In the genomic region with DNA sequence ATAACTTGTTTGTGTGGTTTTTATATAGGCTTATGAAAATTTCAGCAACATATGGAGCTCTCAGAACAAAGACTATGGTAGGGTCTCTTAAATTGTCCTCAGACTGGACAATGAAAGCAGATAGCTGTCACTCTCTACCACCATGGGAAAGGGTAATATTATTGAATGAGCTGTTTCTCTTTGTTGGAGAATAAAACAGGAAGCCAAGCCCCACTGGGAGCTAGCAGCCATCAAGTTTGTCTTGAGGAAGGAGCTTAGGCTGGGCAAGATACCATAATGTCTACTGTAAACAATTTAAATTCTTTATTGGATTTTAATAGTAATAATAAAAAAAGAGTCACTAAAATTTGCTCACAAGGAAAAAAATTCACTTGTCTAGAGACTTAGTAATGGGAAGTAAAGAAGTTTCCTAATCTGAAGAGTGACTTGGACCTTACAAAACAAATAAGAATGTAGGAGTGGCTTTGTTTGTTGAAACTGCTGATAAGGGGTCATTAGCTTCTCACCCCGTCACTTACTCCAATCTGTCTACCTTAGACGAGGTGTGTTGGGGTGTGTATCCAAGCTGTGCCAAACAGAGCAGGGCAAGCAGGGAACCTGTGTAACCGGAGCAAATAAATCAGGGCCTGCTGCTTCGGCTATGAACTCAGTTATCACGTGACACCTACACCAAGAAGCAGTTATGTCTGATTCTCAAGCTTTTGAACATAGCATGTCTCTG, we compare ENCODE assay signal across 23 mouse cellular contexts. TPM values are rescaled to one million over a fixed set of nuclear protein-coding genes. Genes with fewer than 3 reads are reported as not detected.
DNase-seq lines count a peak whose midpoint lies in the region; ATAC-seq and TF ChIP-seq lines count a peak whose summit lies in the region.
"Had no signal": no experiment of that assay in that cellular context is flagged by ENCODE, and none has a peak within 500 bp of the region (broad histone marks: within the 10 kb centered on the region; RNA-seq: fewer than 3 reads in every experiment).

No protein-coding gene starts in this region.

- TF ChIP-seq CTCF in liver, adult 2 months (IDR thresholded peaks at IDR 0.05; ENCODE audit: low read depth, low read length), result no peak
- TF ChIP-seq CTCF in lung, postnatal 0 days (IDR thresholded peaks at IDR 0.05), result no peak

- no peaks in the 10 kb centered on the region for H3K9me3 ChIP-seq in liver, embryonic 12.5 days (replicated peaks)
- no peaks in the 10 kb centered on the region for H3K9me3 ChIP-seq in intestine, embryonic 15.5 days
- H3K9me3 ChIP-seq in lung, postnatal 0 days (ENCODE audit: low read length), result no peaks in the 10 kb centered on the region
- no peaks in the 10 kb centered on the region for H3K9me3 ChIP-seq in stomach, embryonic 15.5 days
- H3K9me3 ChIP-seq: forebrain, embryonic 12.5 days; heart, embryonic 13.5 days; kidney, embryonic 15.5 days; liver, embryonic 13.5 days; megakaryocyte, embryonic 14.5 days had no signal

- H3K36me3 ChIP-seq in liver, adult 2 months (ENCODE audit: control insufficient read depth, insufficient read depth, low read length), result no peaks in the 10 kb centered on the region
- no peaks in the 10 kb centered on the region for H3K36me3 ChIP-seq in liver, embryonic 12.5 days
- H3K36me3 ChIP-seq in intestine, embryonic 15.5 days, result no peaks in the 10 kb centered on the region
- H3K36me3 ChIP-seq in lung, postnatal 0 days (ENCODE audit: insufficient read depth, low read length), result no peaks in the 10 kb centered on the region
- no peaks in the 10 kb centered on the region for H3K36me3 ChIP-seq in stomach, embryonic 15.5 days
- H3K36me3 ChIP-seq: forebrain, embryonic 12.5 days; heart, embryonic 13.5 days; kidney, embryonic 15.5 days; liver, embryonic 13.5 days had no signal

- DNase-seq in liver, adult 2 months (ENCODE audit: extremely low read depth, low read depth, low spot score), result peak; percentile 70
- peak; percentile 87 for DNase-seq in lung, postnatal 0 days (ENCODE audit: low spot score)
- DNase-seq in left cerebral cortex, adult 18-20 months (ENCODE audit: low spot score in 2 of 2), result no peak
- no peak for DNase-seq in MN1 (ENCODE audit: low spot score)
- DNase-seq: adrenal gland, adult 8-10 months; cerebellum, adult 11 months; cerebellum, postnatal 25 days; gastrocnemius, postnatal 10 days; heart, postnatal 36 days; left cerebral cortex, postnatal 4 days; liver, embryonic 13.5 days; right cerebral cortex, adult 18-20 months; spleen, adult 18-20 months; thymus, postnatal 4 days had no signal

- no peak for ATAC-seq in liver, embryonic 12.5 days
- ATAC-seq in intestine, embryonic 15.5 days, result peak; percentile 94
- peak; percentile 97 for ATAC-seq in lung, postnatal 0 days
- ATAC-seq in stomach, embryonic 15.5 days (ENCODE audit: insufficient read depth, low FRiP score, low read depth), result peak; percentile 96
- ATAC-seq: hindbrain, embryonic 16.5 days had no signal

- 14% methylated on average over 5 of the region's 5 CpGs for WGBS in liver, adult 2 months
- WGBS in liver, embryonic 12.5 days (ENCODE audit: insufficient replicate concordance), result 46% methylated on average over 5 of the region's 5 CpGs
- 29% methylated on average over 5 of the region's 5 CpGs for WGBS in intestine, embryonic 15.5 days
- 15% methylated on average over 5 of the region's 5 CpGs for WGBS in lung, postnatal 0 days
- WGBS in stomach, embryonic 15.5 days, result 31% methylated on average over 5 of the region's 5 CpGs

- no peak for TF ChIP-seq POLR2A in liver, adult 2 months (IDR thresholded peaks at IDR 0.05; ENCODE audit: extremely low read depth, insufficient read depth, low read length)

- no peak overlapping the region for H3K9ac ChIP-seq in liver, adult 2 months (ENCODE audit: low read depth, low read length)
- no peak overlapping the region for H3K9ac ChIP-seq in liver, embryonic 12.5 days
- no peak overlapping the region for H3K9ac ChIP-seq in intestine, embryonic 15.5 days
- H3K9ac ChIP-seq in lung, postnatal 0 days (replicated peaks; ENCODE audit: low read depth), result no peak overlapping the region
- no peak overlapping the region for H3K9ac ChIP-seq in stomach, embryonic 15.5 days
- H3K9ac ChIP-seq: forebrain, embryonic 12.5 days; heart, embryonic 13.5 days; kidney, embryonic 15.5 days; liver, embryonic 13.5 days had no signal

- H3K79me2 ChIP-seq in liver, adult 2 months (ENCODE audit: control insufficient read depth, insufficient read depth, low read length), result no peaks in the 10 kb centered on the region

- no peak overlapping the region for H3K4me3 ChIP-seq in liver, adult 2 months (ENCODE audit: insufficient read depth, low read depth, low read length)
- H3K4me3 ChIP-seq in liver, embryonic 12.5 days, result no peak overlapping the region
- no peak overlapping the region for H3K4me3 ChIP-seq in intestine, embryonic 15.5 days (replicated peaks)
- no peak overlapping the region for H3K4me3 ChIP-seq in lung, postnatal 0 days (ENCODE audit: low read depth, low read length)
- no peak overlapping the region for H3K4me3 ChIP-seq in stomach, embryonic 15.5 days (replicated peaks)
- H3K4me3 ChIP-seq: forebrain, embryonic 12.5 days; heart, embryonic 13.5 days; kidney, embryonic 15.5 days; layer of hippocampus, adult 2 months; liver, embryonic 13.5 days; megakaryocyte, embryonic 14.5 days had no signal

- H3K4me2 ChIP-seq in liver, embryonic 12.5 days, result no peak overlapping the region
- H3K4me2 ChIP-seq in intestine, embryonic 15.5 days (replicated peaks), result no peak overlapping the region
- H3K4me2 ChIP-seq in lung, postnatal 0 days (replicated peaks; ENCODE audit: low read depth, low read length), result no peak overlapping the region
- no peak overlapping the region for H3K4me2 ChIP-seq in stomach, embryonic 15.5 days
- H3K4me2 ChIP-seq: forebrain, embryonic 12.5 days; heart, embryonic 13.5 days; kidney, embryonic 15.5 days; liver, embryonic 13.5 days had no signal

- peak; percentile 70 for TF ChIP-seq EP300 in lung, postnatal 0 days (IDR thresholded peaks at IDR 0.05)

- H3K4me1 ChIP-seq in liver, adult 2 months (ENCODE audit: control insufficient read depth, insufficient read depth, low read length), result no peaks in the 10 kb centered on the region
- no peaks in the 10 kb centered on the region for H3K4me1 ChIP-seq in liver, embryonic 12.5 days
- H3K4me1 ChIP-seq in intestine, embryonic 15.5 days (replicated peaks), result peaks cover 4% of the 10 kb centered on the region; the same call in 1 of the 2 replicates
- H3K4me1 ChIP-seq in lung, postnatal 0 days (ENCODE audit: insufficient read depth, low read depth, low read length), result no peaks in the 10 kb centered on the region
- H3K4me1 ChIP-seq in stomach, embryonic 15.5 days, result 0 out of 2 replicates have a peak, but pooled peaks cover 2% of the 10 kb centered on the region
- H3K4me1 ChIP-seq: kidney, embryonic 15.5 days; liver, embryonic 13.5 days; megakaryocyte, embryonic 14.5 days had no signal

- H3K27me3 ChIP-seq in liver, adult 2 months (ENCODE audit: control insufficient read depth, insufficient read depth, low read length), result no peaks in the 10 kb centered on the region
- no peaks in the 10 kb centered on the region for H3K27me3 ChIP-seq in liver, embryonic 12.5 days (replicated peaks)
- H3K27me3 ChIP-seq in intestine, embryonic 15.5 days (replicated peaks), result no peaks in the 10 kb centered on the region
- no peaks in the 10 kb centered on the region for H3K27me3 ChIP-seq in lung, postnatal 0 days (replicated peaks; ENCODE audit: insufficient read depth, low read length)
- H3K27me3 ChIP-seq in stomach, embryonic 15.5 days (replicated peaks), result no peaks in the 10 kb centered on the region
- H3K27me3 ChIP-seq: forebrain, embryonic 12.5 days; heart, embryonic 13.5 days; kidney, embryonic 15.5 days; liver, embryonic 13.5 days had no signal

- H3K27ac ChIP-seq in liver, adult 2 months (replicated peaks; ENCODE audit: insufficient read depth, low read depth, low read length), result no peak overlapping the region
- no peak overlapping the region for H3K27ac ChIP-seq in liver, embryonic 12.5 days
- H3K27ac ChIP-seq in intestine, embryonic 15.5 days, result peak overlapping the region; percentile 44
- peak overlapping the region; percentile 65; the same call in 1 of the 2 replicates for H3K27ac ChIP-seq in lung, postnatal 0 days (ENCODE audit: low read length)
- peak overlapping the region; percentile 59 for H3K27ac ChIP-seq in stomach, embryonic 15.5 days
- H3K27ac ChIP-seq: forebrain, embryonic 12.5 days; heart, embryonic 13.5 days; kidney, embryonic 15.5 days; layer of hippocampus, adult 2 months; liver, embryonic 13.5 days had no signal

RNA-seq across cellular contexts. Expression of gene Paqr8, which starts 26.8 kb away (rescaled TPM):
- total RNA-seq in liver, adult 2 months (2014; rRNA removed), result 0.28 and 0.47 TPM in 2 replicates
- polyA plus RNA-seq in liver, adult 2 months (2012; rRNA removed), result 1.0 and 1.1 TPM in 2 replicates
- polyA plus RNA-seq in liver, embryonic 12.5 days (2016; fragmentation: Nextera tagmentation; extraction: Ambion mirVana), result 0.68 and 0.85 TPM in 2 replicates
- 5.8 and 6.1 TPM in 2 replicates for polyA plus RNA-seq in intestine, embryonic 15.5 days (2015; fragmentation: Nextera tagmentation; extraction: Ambion mirVana)
- polyA plus RNA-seq in lung, postnatal 0 days (2015; fragmentation: Nextera tagmentation; extraction: Ambion mirVana), result 4.8 and 8.3 TPM in 2 replicates
- polyA plus RNA-seq in stomach, embryonic 15.5 days (2015; fragmentation: Nextera tagmentation; extraction: Ambion mirVana), result 9.3 and 10.7 TPM in 2 replicates
- 100 to 1,000 TPM; 110 to 114 TPM for total RNA-seq in left cerebral cortex, adult 18-20 months (2021)

RNA-seq across cellular contexts. Expression of gene Mcm3, which starts 43.5 kb away (rescaled TPM):
- 4.4 and 8.0 TPM in 2 replicates for total RNA-seq in liver, adult 2 months (2014; rRNA removed)
- 1.9 and 3.2 TPM in 2 replicates for polyA plus RNA-seq in liver, adult 2 months (2012; rRNA removed)
- polyA plus RNA-seq in liver, embryonic 12.5 days (2016; fragmentation: Nextera tagmentation; extraction: Ambion mirVana), result 203 and 204 TPM in 2 replicates
- polyA plus RNA-seq in intestine, embryonic 15.5 days (2015; fragmentation: Nextera tagmentation; extraction: Ambion mirVana), result 118 and 125 TPM in 2 replicates
- 20.4 and 20.9 TPM in 2 replicates for polyA plus RNA-seq in lung, postnatal 0 days (2015; fragmentation: Nextera tagmentation; extraction: Ambion mirVana)
- polyA plus RNA-seq in stomach, embryonic 15.5 days (2015; fragmentation: Nextera tagmentation; extraction: Ambion mirVana), result 116 and 120 TPM in 2 replicates
- total RNA-seq in left cerebral cortex, adult 18-20 months (2021), result 1 to 10 TPM; 1.9 to 2.8 TPM

Comparison
In these comparisons a context has a peak if more than half of its experiments do, and no peak if none do; other contexts are left out.
1. DNase-seq: peak in liver, adult 2 months (single experiment) and lung, postnatal 0 days (single experiment); none in left cerebral cortex, adult 18-20 months (0 of 2) and MN1 (single experiment).
2. H3K27ac ChIP-seq: peak in intestine, embryonic 15.5 days (single experiment), lung, postnatal 0 days (single experiment) and stomach, embryonic 15.5 days (single experiment); none in liver, adult 2 months (single experiment) and liver, embryonic 12.5 days (single experiment).